Mouse (Mus musculus) midbrain, embryonic 12.5 days (tissue): ENCODE data around the gene Cryaa. TPM values are rescaled to one million over a fixed set of nuclear protein-coding genes. Genes with fewer than 3 reads are reported as not detected.

Source experiments
- ATAC-seq: fragments of 200-750 bp; cut with Nextera tagmentation; 2 replicates; pipeline ENCODE4 v1.8.0; 2017; ENCODE audit warnings: low read depth, moderate TSS enrichment, moderate library complexity; ENCODE audit not compliant: low FRiP score
- H3K27ac ChIP-seq: fragments of 300-500 bp; sonication (generic); replicated peaks from 2 replicates; pipeline ENCODE4 v1.5.1; 2016; ENCODE audit warnings: mild to moderate bottlenecking
- H3K27me3 ChIP-seq: fragments of 300-500 bp; sonication (generic); 2 replicates; pipeline ENCODE4 v1.6.1; 2016; ENCODE audit warnings: mild to moderate bottlenecking
- H3K36me3 ChIP-seq: fragments of 300-500 bp; sonication (generic); 2 replicates; pipeline ENCODE4 v1.6.1; 2016
- H3K4me1 ChIP-seq: fragments of 300-500 bp; sonication (generic); 2 replicates; pipeline ENCODE4 v1.6.1; 2016
- H3K4me2 ChIP-seq: fragments of 300-500 bp; sonication (generic); replicated peaks from 2 replicates; pipeline ENCODE4 v1.6.1; 2016; ENCODE audit warnings: mild to moderate bottlenecking, moderate library complexity
- H3K4me3 ChIP-seq: fragments of 300-500 bp; sonication (generic); 2 replicates; pipeline ENCODE4 v1.5.1; 2016; ENCODE audit warnings: mild to moderate bottlenecking
- H3K9ac ChIP-seq: fragments of 300-500 bp; sonication (generic); replicated peaks from 2 replicates; pipeline ENCODE4 v1.6.1; 2016; ENCODE audit warnings: mild to moderate bottlenecking, moderate library complexity
- H3K9me3 ChIP-seq: fragments of 300-500 bp; sonication (generic); 2 replicates; pipeline ENCODE4 v1.6.1; 2016; ENCODE audit warnings: mild to moderate bottlenecking
- WGBS: fragments of 180-500 bp; shearing (Covaris S2); methylation state at CpG from one replicate; pipeline ENCODE4 v1.1.7; 2016; 5-methylcytosine and 5-hydroxymethylcytosine counted together
- polyA plus RNA-seq: library from polyadenylated mRNA; unstranded; fragments of >200 nt; fragmentation: Nextera tagmentation; extraction: Ambion mirVana; gene quantifications from 2 replicates; pipeline ENCODE4 v1.2.1, GENCODE M21; 2016

The Cryaa gene
- polyA plus RNA-seq, 1 experiment from 2014 or later: not detected

DNA sequence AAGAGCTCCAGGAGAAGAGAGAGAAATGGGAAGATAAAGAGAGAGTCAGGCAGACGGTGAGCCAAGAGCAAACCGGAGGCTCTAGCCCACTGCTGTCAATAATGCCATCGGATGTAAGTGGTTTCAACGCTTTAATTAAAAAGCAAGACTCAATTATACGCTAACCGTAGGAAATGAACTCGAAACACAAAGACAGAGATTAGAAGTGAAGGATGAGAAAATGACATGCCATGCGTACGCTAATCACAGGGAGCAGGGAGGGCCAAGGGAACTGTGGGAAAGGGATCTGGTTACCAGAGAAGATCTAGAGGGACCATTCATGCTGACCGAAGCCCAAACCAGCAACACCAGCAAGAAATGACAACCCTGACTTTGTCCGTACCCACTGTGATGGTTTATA lies 37.4 kb downstream of the Cryaa start:
- Histone ChIP-seq H3K4me2 (no peak overlapping the region), H3K4me1 (peaks cover 5% of the 10 kb centered on the region; the same call in 1 of the 2 replicates), H3K36me3 (no peaks in the 10 kb centered on the region), H3K4me3 (no peak overlapping the region), H3K27me3 (no peaks in the 10 kb centered on the region), H3K27ac (no peak overlapping the region), H3K9me3 (no peaks in the 10 kb centered on the region), H3K9ac (no peak overlapping the region)
- no peak for ATAC-seq
- 71% methylated on average over 11 of the region's 11 CpGs for WGBS

DNA sequence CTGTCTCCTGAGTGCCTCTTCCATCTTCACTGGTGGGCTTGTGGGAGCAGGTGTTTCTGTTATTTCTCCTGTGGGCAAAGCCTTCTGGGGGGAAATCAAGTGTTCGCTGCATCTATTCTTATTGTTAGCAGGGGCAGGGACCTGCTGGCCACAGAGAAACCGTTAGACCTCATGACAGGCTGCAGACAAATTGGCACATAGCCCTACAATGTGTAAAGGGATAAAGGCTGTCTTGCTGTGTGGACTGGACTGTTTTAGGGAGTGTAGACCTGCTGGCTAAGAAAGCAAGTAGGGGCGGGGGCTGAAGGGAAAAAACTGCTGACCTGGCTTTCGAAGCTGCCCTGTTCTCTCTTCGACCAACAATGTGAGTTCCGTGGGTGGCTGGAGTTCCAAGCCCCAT lies 44.0 kb downstream of the Cryaa start:
- Histone ChIP-seq H3K9me3 (no peaks in the 10 kb centered on the region), H3K27ac (no peak overlapping the region), H3K4me2 (no peak overlapping the region), H3K9ac (no peak overlapping the region), H3K36me3 (no peaks in the 10 kb centered on the region), H3K27me3 (peaks cover 5% of the 10 kb centered on the region; the same call in 1 of the 2 replicates), H3K4me1 (peaks cover 9% of the 10 kb centered on the region), H3K4me3 (no peak overlapping the region)
- WGBS: 90% methylated on average over 6 of the region's 6 CpGs
- ATAC-seq: no peak

DNA sequence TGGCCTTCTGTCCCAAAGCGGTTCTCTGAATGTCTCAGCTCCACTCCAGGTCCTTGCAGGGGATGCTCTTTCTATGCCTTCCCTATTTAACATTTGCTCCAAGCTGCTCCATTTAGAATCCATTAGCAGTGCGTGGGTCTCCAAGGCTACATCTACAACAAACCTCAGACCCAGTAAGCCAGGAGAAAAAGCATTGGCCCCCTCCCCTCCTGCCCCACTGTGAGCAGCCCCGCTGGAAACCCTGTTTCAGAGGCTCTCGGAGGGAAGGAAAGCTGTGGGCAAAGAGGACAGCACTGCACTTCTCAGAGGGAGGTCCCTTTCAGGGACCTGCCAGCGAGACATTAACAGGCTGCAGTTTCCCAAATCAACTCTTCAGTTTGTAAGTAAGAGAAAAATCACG lies 47.8 kb downstream of the Cryaa start:
- Histone ChIP-seq H3K4me3 (no peak overlapping the region), H3K27me3 (peaks cover 5% of the 10 kb centered on the region; the same call in 1 of the 2 replicates), H3K4me2 (no peak overlapping the region), H3K4me1 (peaks cover 11% of the 10 kb centered on the region), H3K36me3 (no peaks in the 10 kb centered on the region), H3K9me3 (no peaks in the 10 kb centered on the region), H3K27ac (no peak overlapping the region), H3K9ac (no peak overlapping the region)
- 13% methylated on average over 6 of the region's 6 CpGs for WGBS
- ATAC-seq: no peak

DNA sequence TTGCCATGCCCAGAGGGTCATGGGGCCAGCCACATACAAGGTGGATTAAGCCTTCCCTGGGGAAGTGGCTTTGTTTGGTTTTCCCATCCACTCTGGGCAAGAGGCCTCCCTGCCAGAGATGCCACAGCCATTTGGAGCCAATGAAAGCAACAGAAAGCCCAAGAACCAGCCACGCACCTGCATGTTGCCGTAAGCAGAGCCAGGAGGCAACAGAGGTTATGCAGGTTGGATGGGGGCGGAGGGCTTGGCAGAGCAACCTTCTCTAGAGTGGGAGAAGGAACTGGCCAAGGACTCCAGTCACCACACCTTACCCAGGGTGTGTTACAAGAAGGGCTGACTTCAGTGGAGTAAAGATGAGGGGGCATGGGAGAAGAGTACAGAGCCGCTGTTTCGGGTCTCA lies 48.6 kb downstream of the Cryaa start:
- Histone ChIP-seq H3K4me3 (no peak overlapping the region), H3K4me2 (no peak overlapping the region), H3K27me3 (peaks cover 5% of the 10 kb centered on the region; the same call in 1 of the 2 replicates), H3K9ac (no peak overlapping the region), H3K27ac (no peak overlapping the region), H3K9me3 (no peaks in the 10 kb centered on the region), H3K4me1 (peaks cover 11% of the 10 kb centered on the region), H3K36me3 (no peaks in the 10 kb centered on the region)
- no peak for ATAC-seq
- WGBS: 90% methylated on average over 5 of the region's 5 CpGs

DNA sequence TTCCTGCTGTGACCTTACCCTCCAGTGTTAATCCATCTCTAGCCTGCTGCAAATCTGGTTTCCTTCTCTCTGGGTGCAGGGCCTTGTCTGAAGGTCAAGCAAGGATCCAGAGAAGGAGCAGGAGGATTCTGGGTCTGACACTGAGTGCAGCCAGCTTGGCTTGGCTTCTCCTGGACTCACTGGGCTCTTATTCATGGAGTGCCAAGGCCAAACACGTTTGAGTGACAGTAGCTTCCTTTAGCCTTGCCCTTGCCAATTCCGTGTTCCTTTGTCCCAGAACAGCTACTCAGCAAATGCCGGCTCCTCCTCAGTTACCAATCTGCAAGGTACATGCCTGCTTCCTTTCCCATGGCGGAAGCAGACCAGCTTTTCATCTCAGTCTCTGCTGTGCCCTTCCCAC lies 49.6 kb downstream of the Cryaa start:
- no peak overlapping the region for H3K9ac ChIP-seq
- no peak overlapping the region for H3K27ac ChIP-seq
- peaks cover 11% of the 10 kb centered on the region for H3K4me1 ChIP-seq
- H3K36me3 ChIP-seq: no peaks in the 10 kb centered on the region
- peaks cover 5% of the 10 kb centered on the region; the same call in 1 of the 2 replicates for H3K27me3 ChIP-seq
- H3K4me2 ChIP-seq: no peak overlapping the region
- H3K4me3 ChIP-seq: no peak overlapping the region
- no peak for ATAC-seq
- no peaks in the 10 kb centered on the region for H3K9me3 ChIP-seq
- WGBS: 56% methylated on average over 4 of the region's 4 CpGs

DNA sequence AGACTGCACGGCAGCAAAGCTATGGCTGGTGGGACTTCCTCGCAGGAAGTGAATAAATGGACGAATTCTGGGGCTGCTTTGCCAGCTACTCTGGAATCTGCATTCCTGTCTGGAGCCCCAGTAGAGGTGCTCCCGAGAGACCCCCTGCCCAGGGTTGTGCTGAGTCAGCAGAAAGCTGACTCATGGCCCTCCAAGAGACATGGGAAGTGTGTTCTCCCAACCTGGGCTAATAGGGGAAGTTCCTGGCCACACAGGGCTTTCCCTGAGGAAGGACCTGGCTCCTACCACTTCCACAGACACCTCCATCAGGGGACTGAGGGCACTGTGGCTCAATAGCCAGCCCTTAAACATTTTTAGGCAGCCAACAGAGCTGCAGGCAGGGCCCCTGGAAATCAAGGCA lies 50.4 kb downstream of the Cryaa start:
- no peaks in the 10 kb centered on the region for H3K36me3 ChIP-seq
- H3K9ac ChIP-seq: no peak overlapping the region
- no peak overlapping the region for H3K4me2 ChIP-seq
- H3K4me3 ChIP-seq: no peak overlapping the region
- H3K9me3 ChIP-seq: no peaks in the 10 kb centered on the region
- no peak for ATAC-seq
- H3K27me3 ChIP-seq: peaks cover 5% of the 10 kb centered on the region; the same call in 1 of the 2 replicates
- no peak overlapping the region for H3K27ac ChIP-seq
- 76% methylated on average over 4 of the region's 4 CpGs for WGBS
- peaks cover 11% of the 10 kb centered on the region for H3K4me1 ChIP-seq

DNA sequence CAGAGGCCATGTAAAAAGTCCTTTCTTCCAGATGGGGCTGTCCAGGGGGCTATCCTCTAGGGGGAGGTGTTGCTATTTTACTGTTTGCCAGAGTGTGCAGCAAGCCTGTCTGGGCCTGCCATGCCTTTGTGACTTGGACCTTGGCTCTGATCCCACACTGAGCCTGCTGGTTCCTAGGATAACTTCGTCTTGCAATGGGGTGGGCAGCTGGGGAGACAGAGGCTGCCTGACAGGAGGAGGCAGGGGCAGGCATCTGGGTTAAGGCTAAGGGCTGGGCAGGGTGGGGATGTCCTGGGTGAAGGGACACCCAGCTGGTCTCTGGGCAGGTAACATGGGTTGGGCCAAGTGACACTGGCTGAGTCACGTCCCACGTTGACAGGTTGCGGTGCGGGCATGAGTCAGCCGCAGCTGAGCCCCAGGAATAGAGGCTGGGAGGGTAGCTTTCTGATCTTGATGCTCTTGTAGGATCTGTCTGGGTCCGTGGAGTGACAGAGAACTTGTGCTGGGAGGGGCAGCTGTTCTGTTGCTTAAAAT lies 51.4 kb downstream of the Cryaa start:
- 83% methylated on average over 7 of the region's 7 CpGs for WGBS
- ATAC-seq: no peak
- Histone ChIP-seq H3K27ac (no peak overlapping the region), H3K4me3 (no peak overlapping the region), H3K27me3 (peaks cover 5% of the 10 kb centered on the region; the same call in 1 of the 2 replicates), H3K4me2 (no peak overlapping the region), H3K9me3 (no peaks in the 10 kb centered on the region), H3K4me1 (peaks cover 11% of the 10 kb centered on the region), H3K36me3 (no peaks in the 10 kb centered on the region), H3K9ac (no peak overlapping the region)

DNA sequence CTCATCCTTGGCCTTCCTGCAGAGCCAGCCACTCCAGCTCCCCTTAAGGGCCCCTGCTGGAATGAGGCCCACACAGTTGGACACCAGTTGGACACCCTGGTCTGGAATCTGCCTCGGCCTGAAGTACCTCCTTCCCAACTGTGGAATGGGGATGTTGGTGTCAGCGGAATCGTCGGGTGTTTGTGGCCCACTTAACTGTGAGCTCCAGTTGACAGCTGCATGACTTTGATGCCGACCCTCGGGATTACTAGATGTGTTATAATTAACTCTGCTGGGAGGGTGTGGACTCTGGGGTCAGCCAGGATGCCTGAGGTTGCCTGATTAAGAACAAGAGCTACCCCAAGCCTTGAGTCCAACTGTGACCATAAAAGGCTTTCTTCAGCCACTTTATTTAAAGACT lies 53.4 kb downstream of the Cryaa start:
- Histone ChIP-seq H3K4me1 (peaks cover 4% of the 10 kb centered on the region), H3K9me3 (no peaks in the 10 kb centered on the region), H3K4me2 (no peak overlapping the region), H3K4me3 (no peak overlapping the region), H3K27ac (no peak overlapping the region), H3K27me3 (no peaks in the 10 kb centered on the region), H3K9ac (no peak overlapping the region), H3K36me3 (no peaks in the 10 kb centered on the region)
- ATAC-seq: no peak
- WGBS: 61% methylated on average over 6 of the region's 6 CpGs

Other genes with a start within 250 kb of the Cryaa start
- gene Wdr4, start 157.8 kb upstream of the Cryaa start, polyA plus RNA-seq: 42.2 and 43.7 TPM in 2 replicates
- 257 and 265 TPM in 2 replicates for gene Ndufv3, start 157.7 kb upstream of the Cryaa start, polyA plus RNA-seq
- gene Pknox1, start 113.1 kb upstream of the Cryaa start, polyA plus RNA-seq: 25.2 and 25.7 TPM in 2 replicates
- gene Cbs, start 40.6 kb upstream of the Cryaa start, polyA plus RNA-seq: 1.2 and 1.3 TPM in 2 replicates
- 325 TPM in 2 replicates for gene U2af1, start 18.9 kb upstream of the Cryaa start, polyA plus RNA-seq
- 14.6 and 15.0 TPM in 2 replicates for gene Sik1, start 178.0 kb downstream of the Cryaa start, polyA plus RNA-seq